Mouse (Mus musculus): ENCODE data around the gene H6pd. TPM values are rescaled to one million over a fixed set of nuclear protein-coding genes. Genes with fewer than 3 reads are reported as not detected.

The H6pd gene
- polyA plus RNA-seq, 1 experiment = 21.8 TPM

GRCm38 (mm10) chr4:149988301-149988700 is 20.5 kb downstream of the H6pd start:
- H3K4me3 ChIP-seq = no peak overlapping the region

GRCm38 (mm10) chr4:149986671-149987417 is 22.0 kb downstream of the H6pd start:
- Histone ChIP-seq H3ac (ENCODE audit: control insufficient read depth, insufficient read length) (no peak overlapping the region), H3K27me3 (ENCODE audit: control insufficient read depth, insufficient read depth, insufficient read length) (no peaks in the 10 kb centered on the region), H3K4me3 (no peak overlapping the region), H3K4me2 (ENCODE audit: low read depth) (no peak overlapping the region), H3K36me3 (ENCODE audit: control insufficient read depth, insufficient read depth) (no peaks in the 10 kb centered on the region), H3K79me2 (ENCODE audit: control insufficient read depth, insufficient read depth) (no peaks in the 10 kb centered on the region)
- TF ChIP-seq E2F4 (IDR thresholded peaks at IDR 0.05; ENCODE audit: insufficient read depth) (no peak), MYOD1 (IDR thresholded peaks at IDR 0.05; ENCODE audit: control insufficient read depth in 1 of 3, insufficient read length in 2 of 3, low read depth in 2 of 3) (no peak), CEBPB (IDR thresholded peaks at IDR 0.05; ENCODE audit: insufficient read depth, poor library complexity, severe bottlenecking) (no peak), REST (IDR thresholded peaks at IDR 0.05; ENCODE audit: insufficient read depth, insufficient read length) (no peak), MYOG (IDR thresholded peaks at IDR 0.05; ENCODE audit: control insufficient read depth in 1 of 3, insufficient read depth in 1 of 3, insufficient read length in 2 of 3, low read depth in 2 of 3) (no peak), TCF12 (IDR thresholded peaks at IDR 0.05; ENCODE audit: insufficient read depth, poor library complexity, severe bottlenecking) (no peak), MAX (IDR thresholded peaks at IDR 0.05; ENCODE audit: low read depth) (no peak), POLR2A (IDR thresholded peaks at IDR 0.05; ENCODE audit: insufficient read length, low read depth) (no peak), SRF (IDR thresholded peaks at IDR 0.05; ENCODE audit: control insufficient read depth, insufficient read length, low read depth) (no peak), POLR2AphosphoS2 (IDR thresholded peaks at IDR 0.05; ENCODE audit: insufficient read length, low read depth) (no peak), TCF3 (IDR thresholded peaks at IDR 0.05; ENCODE audit: insufficient read length, low read depth) (no peak), USF1 (IDR thresholded peaks at IDR 0.05; ENCODE audit: low read depth) (no peak)

More at GRCm38 (mm10) chr4:149988301-149988700, 20.5 kb downstream of the H6pd start:
- Histone ChIP-seq H3K4me2 (ENCODE audit: low read depth) (peak overlapping the region; percentile 85), H3K27me3 (ENCODE audit: control insufficient read depth, insufficient read depth, insufficient read length) (no peaks in the 10 kb centered on the region), H3ac (ENCODE audit: control insufficient read depth, insufficient read length) (no peak overlapping the region), H3K79me2 (ENCODE audit: control insufficient read depth, insufficient read depth) (no peaks in the 10 kb centered on the region), H3K36me3 (ENCODE audit: control insufficient read depth, insufficient read depth) (no peaks in the 10 kb centered on the region)
- TF ChIP-seq USF1 (IDR thresholded peaks at IDR 0.05; ENCODE audit: low read depth) = no peak
- TF ChIP-seq POLR2A (IDR thresholded peaks at IDR 0.05; ENCODE audit: insufficient read length, low read depth) = no peak
- no peak for TF ChIP-seq SRF (IDR thresholded peaks at IDR 0.05; ENCODE audit: control insufficient read depth, insufficient read length, low read depth)
- TF ChIP-seq MYOG (IDR thresholded peaks at IDR 0.05; ENCODE audit: control insufficient read depth in 1 of 3, insufficient read depth in 1 of 3, insufficient read length in 2 of 3, low read depth in 2 of 3) = no peak
- no peak for TF ChIP-seq TCF3 (IDR thresholded peaks at IDR 0.05; ENCODE audit: insufficient read length, low read depth)
- TF ChIP-seq POLR2AphosphoS2 (IDR thresholded peaks at IDR 0.05; ENCODE audit: insufficient read length, low read depth) = no peak
- TF ChIP-seq MYOD1 (IDR thresholded peaks at IDR 0.05; ENCODE audit: control insufficient read depth in 1 of 3, insufficient read length in 2 of 3, low read depth in 2 of 3) = no peak
- TF ChIP-seq REST (IDR thresholded peaks at IDR 0.05; ENCODE audit: insufficient read depth, insufficient read length) = no peak
- no peak for TF ChIP-seq TCF12 (IDR thresholded peaks at IDR 0.05; ENCODE audit: insufficient read depth, poor library complexity, severe bottlenecking)

GRCm38 (mm10) chr4:149983921-149984645 is 24.7 kb downstream of the H6pd start:
- Histone ChIP-seq H3K36me3 (ENCODE audit: control insufficient read depth, insufficient read depth) (no peaks in the 10 kb centered on the region), H3K27me3 (ENCODE audit: control insufficient read depth, insufficient read depth, insufficient read length) (no peaks in the 10 kb centered on the region), H3K79me2 (ENCODE audit: control insufficient read depth, insufficient read depth) (no peaks in the 10 kb centered on the region), H3K4me3 (no peak overlapping the region), H3ac (ENCODE audit: control insufficient read depth, insufficient read length) (no peak overlapping the region), H3K4me2 (ENCODE audit: low read depth) (no peak overlapping the region)
- TF ChIP-seq POLR2AphosphoS2 (IDR thresholded peaks at IDR 0.05; ENCODE audit: insufficient read length, low read depth) (no peak), SRF (IDR thresholded peaks at IDR 0.05; ENCODE audit: control insufficient read depth, insufficient read length, low read depth) (no peak), POLR2A (IDR thresholded peaks at IDR 0.05; ENCODE audit: insufficient read length, low read depth) (no peak), REST (IDR thresholded peaks at IDR 0.05; ENCODE audit: insufficient read depth, insufficient read length) (no peak), E2F4 (IDR thresholded peaks at IDR 0.05; ENCODE audit: insufficient read depth) (no peak), TCF3 (IDR thresholded peaks at IDR 0.05; ENCODE audit: insufficient read length, low read depth) (no peak), MYOD1 (IDR thresholded peaks at IDR 0.05; ENCODE audit: control insufficient read depth in 1 of 3, insufficient read length in 2 of 3, low read depth in 2 of 3) (no peak), USF1 (IDR thresholded peaks at IDR 0.05; ENCODE audit: low read depth) (no peak), MYOG (IDR thresholded peaks at IDR 0.05; ENCODE audit: control insufficient read depth in 1 of 3, insufficient read depth in 1 of 3, insufficient read length in 2 of 3, low read depth in 2 of 3) (no peak), CEBPB (IDR thresholded peaks at IDR 0.05; ENCODE audit: insufficient read depth, poor library complexity, severe bottlenecking) (no peak), TCF12 (IDR thresholded peaks at IDR 0.05; ENCODE audit: insufficient read depth, poor library complexity, severe bottlenecking) (no peak), MAX (IDR thresholded peaks at IDR 0.05; ENCODE audit: low read depth) (no peak)

- Histone ChIP-seq H3K4me3 (no peak overlapping the region), H3ac (ENCODE audit: control insufficient read depth, insufficient read length) (no peak overlapping the region), H3K4me2 (ENCODE audit: low read depth) (no peak overlapping the region), H3K27me3 (ENCODE audit: control insufficient read depth, insufficient read depth, insufficient read length) (no peaks in the 10 kb centered on the region), H3K79me2 (ENCODE audit: control insufficient read depth, insufficient read depth) (no peaks in the 10 kb centered on the region), H3K36me3 (ENCODE audit: control insufficient read depth, insufficient read depth) (no peaks in the 10 kb centered on the region)
- TF ChIP-seq POLR2A (IDR thresholded peaks at IDR 0.05; ENCODE audit: insufficient read length, low read depth) (no peak), TCF12 (IDR thresholded peaks at IDR 0.05; ENCODE audit: insufficient read depth, poor library complexity, severe bottlenecking) (no peak), TCF3 (IDR thresholded peaks at IDR 0.05; ENCODE audit: insufficient read length, low read depth) (no peak), MYOD1 (IDR thresholded peaks at IDR 0.05; ENCODE audit: control insufficient read depth in 1 of 3, insufficient read length in 2 of 3, low read depth in 2 of 3) (no peak), USF1 (IDR thresholded peaks at IDR 0.05; ENCODE audit: low read depth) (no peak), MAX (IDR thresholded peaks at IDR 0.05; ENCODE audit: low read depth) (no peak), SRF (IDR thresholded peaks at IDR 0.05; ENCODE audit: control insufficient read depth, insufficient read length, low read depth) (no peak), POLR2AphosphoS2 (IDR thresholded peaks at IDR 0.05; ENCODE audit: insufficient read length, low read depth) (no peak), E2F4 (IDR thresholded peaks at IDR 0.05; ENCODE audit: insufficient read depth) (no peak), REST (IDR thresholded peaks at IDR 0.05; ENCODE audit: insufficient read depth, insufficient read length) (no peak), CEBPB (IDR thresholded peaks at IDR 0.05; ENCODE audit: insufficient read depth, poor library complexity, severe bottlenecking) (no peak)
These were observed 26.7 kb downstream of the H6pd start for GRCm38 (mm10) chr4:149982154-149982553.

Data from myocyte (in vitro differentiated cells).